Mouse (Mus musculus): ENCODE data around the gene Zscan22. TPM values are rescaled to one million over a fixed set of nuclear protein-coding genes. Genes with fewer than 3 reads are reported as not detected.
"Not testable (repeated sequence)": the region's sequence is repeated elsewhere in the genome, so short reads cannot be mapped to it uniquely, and the experiment has no call there.

Zscan22 gene
- polyA plus RNA-seq, 1 experiment from 2014 or later, result 17.1 TPM

DNA sequence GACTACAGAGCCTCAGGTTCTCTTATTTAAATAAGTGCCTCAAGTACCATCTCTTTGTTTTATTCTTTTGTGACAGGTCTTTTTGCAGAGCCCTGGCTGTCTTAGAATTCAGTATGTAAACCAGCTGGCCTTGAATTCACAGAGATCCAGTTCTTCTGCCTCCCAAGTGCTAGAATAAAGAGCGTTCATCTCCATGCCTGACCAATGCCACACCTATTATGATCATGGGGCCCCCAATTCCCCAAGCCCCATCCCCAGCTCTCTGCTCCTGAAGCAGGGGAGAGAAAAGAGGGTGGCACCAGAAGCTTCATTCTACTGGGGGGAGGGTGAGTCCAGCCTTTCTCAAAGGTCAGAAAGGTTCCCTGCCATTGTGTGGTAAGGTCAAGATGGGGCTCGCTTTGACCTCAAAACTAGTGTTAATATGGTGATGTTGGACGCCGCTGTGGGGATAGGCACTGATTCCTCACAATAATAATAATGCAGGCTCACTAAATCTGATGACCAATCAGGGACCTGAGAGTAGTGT, 36.1 kb downstream of the Zscan22 start:
- 80% methylated on average over 4 of the region's 4 CpGs for WGBS

DNA sequence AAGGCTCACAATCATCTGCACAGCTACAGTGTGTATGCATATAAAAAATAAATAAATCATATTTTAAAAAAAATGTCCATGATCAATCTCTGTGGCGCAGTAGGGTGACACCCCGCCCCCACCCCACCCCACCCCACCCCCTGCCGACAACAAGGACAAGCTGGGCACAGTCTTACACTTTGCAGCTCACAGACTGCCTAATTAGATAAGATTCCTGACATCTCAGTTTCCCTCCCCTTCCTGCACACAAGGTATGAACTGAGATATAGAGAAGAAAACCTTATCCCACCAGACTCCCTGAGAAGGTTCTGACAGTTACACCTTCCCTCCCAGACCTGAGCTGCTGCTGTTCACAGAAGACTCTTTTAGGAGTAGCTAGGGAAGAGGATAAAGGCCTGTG, 37.2 kb downstream of the Zscan22 start:
- no peak overlapping the region for H3K4me2 ChIP-seq
- no peaks in the 10 kb centered on the region for H3K9me3 ChIP-seq
- H3K4me3 ChIP-seq, result no peak overlapping the region
- no peaks in the 10 kb centered on the region for H3K36me3 ChIP-seq
- no peak overlapping the region for H3K9ac ChIP-seq
- no peak for ATAC-seq (ENCODE audit: borderline replicate concordance, extremely low read depth, low FRiP score, low TSS enrichment)
- H3K27me3 ChIP-seq, result no peaks in the 10 kb centered on the region
- H3K4me1 ChIP-seq, result no peaks in the 10 kb centered on the region
- 63% methylated on average over 3 of the region's 3 CpGs for WGBS
- no peak overlapping the region for H3K27ac ChIP-seq

More for the DNA sequence above, 36.1 kb downstream of the Zscan22 start:
- Histone ChIP-seq H3K4me3 (no peak overlapping the region), H3K36me3 (no peaks in the 10 kb centered on the region), H3K9me3 (no peaks in the 10 kb centered on the region), H3K27ac (no peak overlapping the region), H3K4me1 (no peaks in the 10 kb centered on the region), H3K9ac (no peak overlapping the region), H3K27me3 (no peaks in the 10 kb centered on the region), H3K4me2 (no peak overlapping the region)
- ATAC-seq (ENCODE audit: borderline replicate concordance, extremely low read depth, low FRiP score, low TSS enrichment), result no peak

DNA sequence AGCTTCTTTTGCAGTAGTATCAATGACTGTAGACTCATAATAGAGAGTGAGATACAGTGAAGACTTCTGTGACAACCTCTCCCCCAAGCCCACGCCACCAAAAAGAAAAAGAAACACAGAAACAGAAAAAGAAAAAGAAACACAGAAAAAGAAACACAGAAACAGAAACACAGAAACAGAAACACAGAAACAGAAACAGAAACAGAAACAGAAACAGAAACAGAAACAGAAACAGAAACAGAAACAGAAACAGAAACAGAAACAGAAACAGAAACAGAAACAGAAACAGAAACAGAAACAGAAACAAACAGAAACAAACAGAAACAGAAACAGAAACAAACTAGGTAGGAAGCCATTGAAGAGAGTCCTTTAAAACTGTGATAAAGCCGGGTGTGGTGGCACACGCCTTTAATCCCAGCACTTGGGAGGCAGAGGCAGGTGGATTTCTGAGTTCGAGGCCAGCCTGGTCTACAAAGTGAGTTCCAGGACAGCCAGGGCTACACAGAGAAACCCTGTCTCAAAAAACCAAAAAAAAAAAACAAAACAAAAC, 39.7 kb downstream of the Zscan22 start:
- H3K9ac ChIP-seq; ATAC-seq (ENCODE audit: borderline replicate concordance, extremely low read depth, low FRiP score, low TSS enrichment); H3K4me2 ChIP-seq; H3K9me3 ChIP-seq; H3K27me3 ChIP-seq; H3K36me3 ChIP-seq; H3K27ac ChIP-seq; H3K4me1 ChIP-seq; H3K4me3 ChIP-seq: not testable (repeated sequence)
- 83% methylated on average over 4 of the region's 4 CpGs for WGBS

DNA sequence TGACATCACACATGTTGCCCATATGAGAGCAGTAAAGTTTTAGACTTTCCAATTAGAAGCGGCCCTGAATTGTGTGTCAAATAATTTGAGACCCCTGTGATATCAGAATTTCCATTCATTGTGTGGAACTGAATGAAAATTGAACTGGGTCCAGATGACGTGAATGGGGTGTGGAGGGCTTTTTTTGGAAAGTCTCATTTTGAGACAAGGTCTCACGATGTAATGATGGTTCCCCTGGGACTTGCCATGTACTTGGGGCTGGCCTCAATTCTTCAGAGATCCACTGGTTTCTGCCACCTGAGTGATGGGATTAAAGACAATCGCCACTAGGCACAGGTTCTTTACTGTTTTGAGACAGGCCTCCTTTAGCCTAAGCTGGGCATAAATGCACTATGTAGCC, 43.0 kb downstream of the Zscan22 start:
- no peaks in the 10 kb centered on the region for H3K36me3 ChIP-seq
- H3K4me2 ChIP-seq, result no peak overlapping the region
- no peaks in the 10 kb centered on the region for H3K4me1 ChIP-seq
- no peaks in the 10 kb centered on the region for H3K27me3 ChIP-seq
- no peaks in the 10 kb centered on the region for H3K9me3 ChIP-seq
- ATAC-seq (ENCODE audit: borderline replicate concordance, extremely low read depth, low FRiP score, low TSS enrichment), result no peak
- no peak overlapping the region for H3K4me3 ChIP-seq
- 79% methylated on average over 4 of the region's 4 CpGs for WGBS
- H3K9ac ChIP-seq, result no peak overlapping the region
- no peak overlapping the region for H3K27ac ChIP-seq

DNA sequence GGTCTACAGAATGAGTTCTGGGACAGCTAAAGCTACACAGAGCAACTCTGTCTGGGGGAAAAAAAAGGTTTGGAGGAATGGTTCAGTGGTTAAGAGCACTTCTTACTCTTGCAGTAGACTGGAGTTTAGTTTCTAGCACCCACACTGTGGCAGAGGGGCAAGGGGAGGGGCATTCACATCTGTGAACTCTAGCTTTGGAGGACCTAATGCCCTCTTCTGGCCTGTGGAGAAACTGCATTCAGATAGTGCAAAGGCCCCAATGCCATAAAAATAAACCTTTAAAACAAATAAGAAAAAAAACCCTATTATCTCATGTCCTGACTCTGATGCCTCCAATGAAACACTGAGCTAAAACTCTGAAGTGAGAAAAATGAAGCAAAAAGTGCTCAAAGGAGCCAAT, 45.9 kb downstream of the Zscan22 start:
- Histone ChIP-seq H3K9ac (no peak overlapping the region), H3K4me3 (no peak overlapping the region), H3K4me1 (no peaks in the 10 kb centered on the region), H3K36me3 (no peaks in the 10 kb centered on the region), H3K9me3 (no peaks in the 10 kb centered on the region), H3K27ac (no peak overlapping the region), H3K4me2 (no peak overlapping the region), H3K27me3 (no peaks in the 10 kb centered on the region)
- ATAC-seq (ENCODE audit: borderline replicate concordance, extremely low read depth, low FRiP score, low TSS enrichment), result no peak

DNA sequence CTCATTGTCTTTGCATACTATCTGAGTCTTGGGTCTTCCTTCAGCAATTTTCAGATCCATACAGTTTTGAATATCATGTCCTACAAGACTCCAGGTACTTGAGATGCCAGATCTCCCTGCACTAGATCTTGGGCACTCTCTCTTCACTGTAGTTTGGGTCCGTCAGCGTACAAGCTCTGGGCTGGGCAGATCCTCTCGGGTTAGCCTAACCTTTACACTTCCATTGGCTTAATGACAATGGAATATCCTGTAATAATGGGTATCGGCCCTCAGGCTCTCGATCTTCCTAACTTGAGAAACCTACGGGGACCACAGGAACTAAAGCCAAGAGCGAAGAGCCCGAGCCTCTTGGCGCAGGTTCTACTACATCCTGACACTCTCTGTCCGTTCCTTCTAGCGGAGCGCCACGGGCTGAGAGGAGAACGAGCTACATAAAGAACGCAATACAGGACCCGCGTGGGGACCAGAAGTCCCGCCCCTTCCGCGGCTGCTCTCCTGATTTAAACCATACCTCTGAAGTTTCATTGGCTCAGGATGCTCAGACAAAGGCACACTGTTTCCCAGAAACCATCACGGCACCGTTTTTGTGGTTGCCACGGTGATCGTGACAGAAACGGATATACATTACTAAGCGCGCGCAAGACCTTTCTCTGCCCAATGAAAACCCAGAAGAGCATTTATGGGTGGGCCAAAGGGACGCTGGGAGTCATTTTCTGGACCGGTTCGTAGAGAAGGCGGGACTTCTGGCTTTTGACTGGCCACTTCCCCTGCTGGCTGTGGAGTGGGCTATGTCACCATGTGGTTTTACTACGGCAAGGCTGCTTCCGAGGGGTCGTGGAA, 51.6 kb downstream of the Zscan22 start:
- Histone ChIP-seq H3K4me1 (peaks cover 7% of the 10 kb centered on the region), H3K4me3 (peak overlapping the region; percentile 42), H3K9ac (peak overlapping the region; percentile 56), H3K36me3 (no peaks in the 10 kb centered on the region), H3K9me3 (no peaks in the 10 kb centered on the region), H3K27me3 (no peaks in the 10 kb centered on the region), H3K27ac (peak overlapping the region; percentile 81), H3K4me2 (peak overlapping the region; percentile 79)
- ATAC-seq (ENCODE audit: borderline replicate concordance, extremely low read depth, low FRiP score, low TSS enrichment), result peak; percentile 97
- 7% methylated on average over 35 of the region's 35 CpGs for WGBS

DNA sequence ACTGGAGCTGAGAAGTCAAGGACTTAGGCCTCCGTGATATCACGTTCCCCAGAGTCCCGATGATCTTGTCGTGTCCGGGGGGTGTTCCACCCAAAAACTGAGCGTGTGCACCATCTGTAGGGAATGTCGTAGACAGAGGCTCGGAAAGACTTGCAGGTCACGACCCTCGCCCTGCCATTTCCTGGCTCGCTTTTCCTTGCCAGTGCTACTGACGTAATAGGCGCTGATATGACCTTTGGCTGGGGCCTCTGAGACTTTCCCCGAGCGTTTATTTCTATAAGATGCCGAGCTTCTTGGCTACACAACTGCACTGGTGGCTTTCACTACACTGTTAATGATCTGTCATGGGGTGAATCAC, 52.2 kb downstream of the Zscan22 start:
- Histone ChIP-seq H3K9me3 (no peaks in the 10 kb centered on the region), H3K27me3 (no peaks in the 10 kb centered on the region), H3K4me1 (peaks cover 7% of the 10 kb centered on the region), H3K36me3 (no peaks in the 10 kb centered on the region), H3K4me3 (peak overlapping the region; percentile 42), H3K4me2 (peak overlapping the region; percentile 79), H3K27ac (peak overlapping the region; percentile 65), H3K9ac (peak overlapping the region; percentile 53)
- ATAC-seq (ENCODE audit: borderline replicate concordance, extremely low read depth, low FRiP score, low TSS enrichment), result peak; percentile 70
- WGBS, result 4% methylated on average over 16 of the region's 16 CpGs

DNA sequence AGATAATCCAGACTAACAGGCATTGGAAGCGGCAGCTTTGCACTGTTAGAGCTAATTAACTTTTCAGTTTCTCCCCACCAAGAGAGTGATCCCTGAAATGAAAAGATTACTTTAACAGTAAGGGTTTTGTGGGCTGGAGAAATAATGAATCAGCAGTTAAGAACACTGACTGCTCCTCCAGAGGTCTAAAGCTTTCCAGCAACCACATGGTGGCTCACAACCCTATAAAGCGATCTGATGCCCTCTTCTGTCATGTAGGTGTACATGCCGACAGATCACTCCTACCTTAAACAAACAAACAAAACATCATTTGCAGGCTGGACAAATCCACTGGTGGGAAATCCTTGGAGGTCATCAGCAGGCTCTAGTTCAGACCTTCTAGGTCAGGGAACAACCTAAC, 57.3 kb downstream of the Zscan22 start:
- no peak overlapping the region for H3K9ac ChIP-seq
- H3K4me2 ChIP-seq, result no peak overlapping the region
- no peak overlapping the region for H3K27ac ChIP-seq
- no peak overlapping the region for H3K4me3 ChIP-seq
- no peaks in the 10 kb centered on the region for H3K27me3 ChIP-seq
- 45% methylated on average over 3 of the region's 3 CpGs for WGBS
- peaks cover 7% of the 10 kb centered on the region for H3K4me1 ChIP-seq
- H3K9me3 ChIP-seq, result no peaks in the 10 kb centered on the region
- ATAC-seq (ENCODE audit: borderline replicate concordance, extremely low read depth, low FRiP score, low TSS enrichment), result no peak
- no peaks in the 10 kb centered on the region for H3K36me3 ChIP-seq

DNA sequence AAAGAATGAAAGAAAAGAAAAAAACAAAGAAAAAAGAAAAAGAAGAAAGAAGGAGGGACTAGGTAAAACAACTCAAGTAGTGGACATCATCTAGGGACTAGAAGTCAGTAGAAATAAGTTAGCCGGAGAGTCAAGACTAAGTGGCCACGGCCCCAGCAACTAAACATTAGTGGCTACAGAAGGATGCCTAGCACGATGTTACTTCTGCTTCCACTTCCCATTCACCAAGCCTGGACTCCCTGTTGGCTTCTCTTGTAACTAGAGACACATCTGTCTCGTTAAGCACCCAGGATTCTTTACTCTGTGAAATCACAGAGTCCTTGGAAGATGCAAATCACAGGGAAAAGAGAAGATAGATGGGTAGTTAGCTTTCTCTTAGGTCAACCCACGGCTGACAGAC, 59.9 kb downstream of the Zscan22 start:
- H3K4me3 ChIP-seq, result no peak overlapping the region
- no peak overlapping the region for H3K9ac ChIP-seq
- 69% methylated on average over 5 of the region's 5 CpGs for WGBS
- no peaks in the 10 kb centered on the region for H3K36me3 ChIP-seq
- H3K27me3 ChIP-seq, result no peaks in the 10 kb centered on the region
- no peaks in the 10 kb centered on the region for H3K9me3 ChIP-seq
- peaks cover 8% of the 10 kb centered on the region; the same call in 1 of the 2 replicates for H3K4me1 ChIP-seq
- H3K27ac ChIP-seq, result no peak overlapping the region
- no peak overlapping the region for H3K4me2 ChIP-seq
- ATAC-seq (ENCODE audit: borderline replicate concordance, extremely low read depth, low FRiP score, low TSS enrichment), result no peak

Other genes starting within 250 kb of the Zscan22 start
- not detected in 2 replicates for gene Vmn2r55, start 212.8 kb upstream of the Zscan22 start, polyA plus RNA-seq (2015; fragmentation: Nextera tagmentation; extraction: Ambion mirVana)
- not detected in 2 replicates for gene Vmn2r56, start 162.8 kb upstream of the Zscan22 start, polyA plus RNA-seq (2015; fragmentation: Nextera tagmentation; extraction: Ambion mirVana)
- 6.0 and 6.6 TPM in 2 replicates for gene Zscan18, start 94.2 kb upstream of the Zscan22 start, polyA plus RNA-seq (2015; fragmentation: Nextera tagmentation; extraction: Ambion mirVana)
- gene Zfp329, start 79.0 kb upstream of the Zscan22 start, polyA plus RNA-seq (2015; fragmentation: Nextera tagmentation; extraction: Ambion mirVana), result 12.5 and 14.2 TPM in 2 replicates
- 40.0 and 48.4 TPM in 2 replicates for gene Zfp110, start 63.1 kb upstream of the Zscan22 start, polyA plus RNA-seq (2015; fragmentation: Nextera tagmentation; extraction: Ambion mirVana)
- gene Zfp128, start 16.6 kb upstream of the Zscan22 start, polyA plus RNA-seq (2015; fragmentation: Nextera tagmentation; extraction: Ambion mirVana), result 4.9 and 5.2 TPM in 2 replicates
- 1,008 and 1,109 TPM in 2 replicates for gene Rps5, start 24.5 kb downstream of the Zscan22 start, polyA plus RNA-seq (2015; fragmentation: Nextera tagmentation; extraction: Ambion mirVana)
- gene Rnf225, start 29.6 kb downstream of the Zscan22 start, polyA plus RNA-seq (2015; fragmentation: Nextera tagmentation; extraction: Ambion mirVana), result 0.98 and 1.3 TPM in 2 replicates
- gene Zfp324, start 68.0 kb downstream of the Zscan22 start, polyA plus RNA-seq (2015; fragmentation: Nextera tagmentation; extraction: Ambion mirVana), result 10.9 and 11.0 TPM in 2 replicates
- 9.7 and 10.5 TPM in 2 replicates for gene Zfp446, start 80.0 kb downstream of the Zscan22 start, polyA plus RNA-seq (2015; fragmentation: Nextera tagmentation; extraction: Ambion mirVana)
- gene Slc27a5, start 100.4 kb downstream of the Zscan22 start, polyA plus RNA-seq (2015; fragmentation: Nextera tagmentation; extraction: Ambion mirVana), result 0.09 TPM in 1 of 2 replicates, not detected in the other
- gene Trim28, start 101.3 kb downstream of the Zscan22 start, polyA plus RNA-seq (2015; fragmentation: Nextera tagmentation; extraction: Ambion mirVana), result 294 and 302 TPM in 2 replicates
- 24.8 and 27.8 TPM in 2 replicates for gene Zbtb45, start 112.2 kb downstream of the Zscan22 start, polyA plus RNA-seq (2015; fragmentation: Nextera tagmentation; extraction: Ambion mirVana)
- 138 and 140 TPM in 2 replicates for gene Chmp2a, start 137.0 kb downstream of the Zscan22 start, polyA plus RNA-seq (2015; fragmentation: Nextera tagmentation; extraction: Ambion mirVana)
- gene Ube2m, start 140.5 kb downstream of the Zscan22 start, polyA plus RNA-seq (2015; fragmentation: Nextera tagmentation; extraction: Ambion mirVana), result 114 and 122 TPM in 2 replicates
- gene Mzf1, start 156.9 kb downstream of the Zscan22 start, polyA plus RNA-seq (2015; fragmentation: Nextera tagmentation; extraction: Ambion mirVana), result 2.9 and 3.1 TPM in 2 replicates
- gene Vmn1r85, start 197.4 kb downstream of the Zscan22 start, polyA plus RNA-seq (2015; fragmentation: Nextera tagmentation; extraction: Ambion mirVana), result not detected in 2 replicates
- gene Vmn1r86, start 222.1 kb downstream of the Zscan22 start, polyA plus RNA-seq (2015; fragmentation: Nextera tagmentation; extraction: Ambion mirVana), result not detected in 2 replicates
- not detected in 2 replicates for gene Vmn1r87, start 242.3 kb downstream of the Zscan22 start, polyA plus RNA-seq (2015; fragmentation: Nextera tagmentation; extraction: Ambion mirVana)

Measured in lung, embryonic 15.5 days (tissue).